Mouse (Mus musculus) lung, embryonic 14.5 days (tissue): ENCODE results near the gene Zfp704. TPM values are rescaled to one million over a fixed set of nuclear protein-coding genes. Genes with fewer than 3 reads are reported as not detected.
A peak's percentile ranks its signal among the peaks of the same experiment; 100 is the strongest.

Source experiments
- ATAC-seq: fragments of 200-750 bp; cut with Nextera tagmentation; 2 replicates; pipeline ENCODE4 v1.8.0; 2017; ENCODE audit warnings: mild to moderate bottlenecking, moderate TSS enrichment, moderate library complexity; ENCODE audit not compliant: insufficient read depth
- DNase-seq: peaks from one replicate; pipeline ENCODE4 v3.0.0-alpha.2; 2015
- H3K27ac ChIP-seq: fragments of 300-500 bp; sonication (generic); 2 replicates; pipeline ENCODE4 v1.5.1; 2014; ENCODE audit warnings: low read depth, mild to moderate bottlenecking, moderate library complexity
- H3K27me3 ChIP-seq: fragments of 300-500 bp; sonication (generic); 2 replicates; pipeline ENCODE4 v1.6.1; 2014; ENCODE audit warnings: low read length, control low read depth; ENCODE audit not compliant: insufficient read depth
- H3K36me3 ChIP-seq: fragments of 300-500 bp; sonication (generic); 2 replicates; pipeline ENCODE4 v1.6.1; 2014; ENCODE audit warnings: control low read depth; ENCODE audit not compliant: insufficient read depth
- H3K4me1 ChIP-seq: fragments of 300-500 bp; sonication (generic); 2 replicates; pipeline ENCODE4 v1.6.1; 2014; ENCODE audit warnings: antibody characterized with exemption, control low read depth; ENCODE audit not compliant: insufficient read depth
- H3K4me2 ChIP-seq: fragments of 300-500 bp; sonication (generic); 2 replicates; pipeline ENCODE4 v1.6.1; 2014; ENCODE audit warnings: mild to moderate bottlenecking
- H3K4me3 ChIP-seq: fragments of 300-500 bp; sonication (generic); 2 replicates; pipeline ENCODE4 v1.5.1; 2014; ENCODE audit warnings: low read depth, low read length
- H3K9ac ChIP-seq: fragments of 300-500 bp; sonication (generic); 2 replicates; pipeline ENCODE4 v1.6.1; 2014
- H3K9me3 ChIP-seq: fragments of 300-500 bp; sonication (generic); 2 replicates; pipeline ENCODE4 v1.6.1; 2016; ENCODE audit warnings: low read depth, low read length, control low read depth
- CTCF ChIP-seq: IDR thresholded peaks from 2 replicates; pipeline ENCODE4 v1.5.1; 2016; ENCODE audit warnings: antibody characterized with exemption, low read depth
- WGBS: fragments of 180-500 bp; shearing (Covaris S2); extraction: QIAGEN DNeasy Blood & Tissue Kit; methylation state at CpG from one replicate; pipeline ENCODE4 v1.1.7; 2014; 5-methylcytosine and 5-hydroxymethylcytosine counted together
- polyA plus RNA-seq: library from polyadenylated mRNA; unstranded; fragments of >200 nt; fragmentation: Nextera tagmentation; extraction: Ambion mirVana; gene quantifications from 2 replicates; pipeline ENCODE4 v1.2.1, GENCODE M21; 2014

The Zfp704 gene
- polyA plus RNA-seq, 1 experiment from 2014 or later: 13.7 TPM

DNA sequence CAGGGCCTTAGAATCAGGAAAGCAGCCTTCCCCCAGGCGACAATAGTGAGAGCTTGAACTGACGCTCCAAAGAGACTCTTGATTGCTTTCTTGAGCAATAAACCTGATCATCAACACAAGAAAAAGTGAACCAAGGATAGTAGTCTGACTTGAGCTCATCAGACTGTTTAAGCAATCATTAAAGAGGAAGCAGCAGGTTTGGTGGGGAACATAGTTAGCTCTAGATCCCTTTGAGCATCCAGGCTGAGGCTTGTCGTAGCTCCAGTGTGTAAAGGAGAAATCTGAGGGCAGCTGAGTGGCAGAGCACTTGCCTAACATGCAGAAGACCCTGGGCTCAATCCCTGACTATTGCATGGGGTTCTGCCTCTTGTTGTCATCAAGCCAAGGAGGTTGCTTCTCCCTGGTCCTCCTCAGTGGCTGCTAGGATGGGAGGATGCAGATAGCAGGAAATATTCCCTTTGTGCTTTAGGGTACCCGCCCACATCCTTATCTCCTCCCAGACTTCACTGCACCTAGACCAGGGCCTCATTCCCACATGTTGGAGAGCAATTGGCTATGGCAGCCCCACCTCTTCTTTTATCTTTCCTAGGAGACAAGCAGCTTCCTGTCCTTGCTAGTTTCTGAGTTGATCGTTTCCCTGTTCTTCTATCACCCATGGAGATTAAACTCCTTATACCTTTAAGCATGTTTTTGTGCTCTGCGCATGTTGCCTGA is 9.8 kb upstream of the Zfp704 start:
- TF ChIP-seq CTCF: no peak
- WGBS: 69% methylated on average over 6 of the region's 6 CpGs
- no peak for ATAC-seq

GRCm38 (mm10) chr3:9617101-9617500 is 7.2 kb upstream of the Zfp704 start:
- H3K36me3 ChIP-seq: no peaks in the 10 kb centered on the region

More for the DNA sequence above, 9.8 kb upstream of the Zfp704 start:
- Histone ChIP-seq H3K27ac (no peak overlapping the region), H3K9me3 (no peaks in the 10 kb centered on the region; the same call in 1 of the 2 replicates), H3K27me3 (no peaks in the 10 kb centered on the region), H3K9ac (no peak overlapping the region), H3K36me3 (no peaks in the 10 kb centered on the region), H3K4me3 (no peak overlapping the region), H3K4me1 (no peaks in the 10 kb centered on the region), H3K4me2 (no peak overlapping the region)
- DNase-seq: no peak

GRCm38 (mm10) chr3:9614676-9615075 is 4.8 kb upstream of the Zfp704 start:
- Histone ChIP-seq H3K27ac (no peak overlapping the region), H3K4me2 (no peak overlapping the region), H3K4me3 (no peak overlapping the region), H3K9ac (no peak overlapping the region), H3K4me1 (0 out of 2 replicates have a peak, but pooled peaks cover 4% of the 10 kb centered on the region), H3K27me3 (no peaks in the 10 kb centered on the region), H3K9me3 (no peaks in the 10 kb centered on the region), H3K36me3 (no peaks in the 10 kb centered on the region)
- WGBS: 59% methylated on average over 12 of the region's 12 CpGs
- DNase-seq (no peak), ATAC-seq (no peak)
- no peak for TF ChIP-seq CTCF

More at GRCm38 (mm10) chr3:9617101-9617500, 7.2 kb upstream of the Zfp704 start:
- Histone ChIP-seq H3K4me2 (no peak overlapping the region), H3K27ac (no peak overlapping the region), H3K27me3 (no peaks in the 10 kb centered on the region), H3K9ac (no peak overlapping the region), H3K4me3 (no peak overlapping the region), H3K9me3 (no peaks in the 10 kb centered on the region), H3K4me1 (no peaks in the 10 kb centered on the region)
- 0 out of 2 replicates have a peak, but pooled peaks have one; percentile 9 for TF ChIP-seq CTCF
- WGBS: 55% methylated on average over 9 of the region's 9 CpGs
- DNase-seq: no peak
- no peak for ATAC-seq

GRCm38 (mm10) chr3:9614011-9614410 is 4.1 kb upstream of the Zfp704 start:
- DNase-seq (no peak), ATAC-seq (no peak)
- 0 out of 2 replicates have a peak, but pooled peaks cover 4% of the 10 kb centered on the region for H3K4me1 ChIP-seq
- H3K4me3 ChIP-seq: no peak overlapping the region
- H3K27me3 ChIP-seq: no peaks in the 10 kb centered on the region
- 66% methylated on average over 8 of the region's 8 CpGs for WGBS
- no peaks in the 10 kb centered on the region for H3K9me3 ChIP-seq
- no peak overlapping the region for H3K4me2 ChIP-seq
- H3K27ac ChIP-seq: no peak overlapping the region
- no peaks in the 10 kb centered on the region for H3K36me3 ChIP-seq
- no peak for TF ChIP-seq CTCF
- H3K9ac ChIP-seq: no peak overlapping the region

DNA sequence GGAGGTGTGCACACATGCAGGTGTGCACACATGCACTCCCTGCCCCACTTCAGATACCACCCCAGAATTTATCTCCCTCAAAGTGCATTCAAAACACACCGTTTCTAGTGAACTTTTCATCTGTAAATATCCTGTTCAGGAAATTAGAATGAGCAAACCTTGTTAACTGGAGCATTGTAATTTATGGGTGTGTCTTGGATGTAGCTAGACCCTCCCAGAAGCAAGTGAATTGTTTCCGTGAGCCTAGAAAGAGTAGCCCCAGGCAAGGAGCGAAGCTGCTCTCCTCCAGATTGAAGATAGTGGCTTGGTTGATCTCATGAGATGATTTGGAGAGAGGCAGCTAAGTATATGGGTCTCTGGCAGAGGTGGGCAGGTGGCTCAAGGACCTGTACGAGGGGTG is 1.3 kb upstream of the Zfp704 start:
- Histone ChIP-seq H3K9ac (no peak overlapping the region), H3K36me3 (no peaks in the 10 kb centered on the region), H3K4me3 (no peak overlapping the region), H3K9me3 (no peaks in the 10 kb centered on the region), H3K27me3 (no peaks in the 10 kb centered on the region), H3K27ac (no peak overlapping the region), H3K4me2 (no peak overlapping the region), H3K4me1 (peaks cover 12% of the 10 kb centered on the region; the same call in 1 of the 2 replicates)
- DNase-seq (no peak), ATAC-seq (no peak)
- TF ChIP-seq CTCF: no peak
- 45% methylated on average over 4 of the region's 4 CpGs for WGBS

- Histone ChIP-seq H3K9ac (no peak overlapping the region), H3K27ac (peak overlapping the region; percentile 98), H3K4me2 (peak overlapping the region; percentile 90; the same call in 1 of the 2 replicates), H3K9me3 (no peaks in the 10 kb centered on the region), H3K36me3 (no peaks in the 10 kb centered on the region), H3K4me1 (peaks cover 12% of the 10 kb centered on the region; the same call in 1 of the 2 replicates), H3K27me3 (no peaks in the 10 kb centered on the region), H3K4me3 (peak overlapping the region; percentile 88)
- no peak for ATAC-seq
- DNase-seq: peak; percentile 26
- TF ChIP-seq CTCF: no peak
- 76% methylated on average over 2 of the region's 2 CpGs for WGBS
Observed at GRCm38 (mm10) chr3:9610426-9610825, 541 bp upstream of the Zfp704 start.

- H3K4me3 ChIP-seq: peak overlapping the region; percentile 88
- WGBS: under 1% methylated on average over 83 of the region's 94 CpGs
- TF ChIP-seq CTCF: no peak
- DNase-seq: peak; percentile 65
- peak overlapping the region; percentile 90 for H3K4me2 ChIP-seq
- peak overlapping the region; percentile 98 for H3K27ac ChIP-seq
- peak overlapping the region; percentile 87 for H3K9ac ChIP-seq
- H3K4me1 ChIP-seq: peaks cover 12% of the 10 kb centered on the region; the same call in 1 of the 2 replicates
- no peaks in the 10 kb centered on the region for H3K9me3 ChIP-seq
- no peaks in the 10 kb centered on the region for H3K27me3 ChIP-seq
- H3K36me3 ChIP-seq: no peaks in the 10 kb centered on the region
- ATAC-seq: peak; percentile 32
Observed at GRCm38 (mm10) chr3:9608906-9609580, 842 bp downstream of the Zfp704 start.
